22 mouse cellular contexts compared by ENCODE assay signal in genomic region chr15:94457636-94458390, GRCm38 (mm10). TPM values are rescaled to one million over a fixed set of nuclear protein-coding genes. Genes with fewer than 3 reads are reported as not detected.
DNase-seq lines count a peak whose midpoint lies in the region; ATAC-seq and TF ChIP-seq lines count a peak whose summit lies in the region.
"Had no signal": no experiment of that assay in that cellular context is flagged by ENCODE, and none has a peak within 500 bp of the region (broad histone marks: within the 10 kb centered on the region; RNA-seq: fewer than 3 reads in every experiment).

No protein-coding gene starts in this region.

- H3K27ac ChIP-seq in kidney, embryonic 15.5 days: no peak overlapping the region
- no peak overlapping the region for H3K27ac ChIP-seq in limb, embryonic 14.5 days (replicated peaks; ENCODE audit: low read depth, low read length)
- no peak overlapping the region for H3K27ac ChIP-seq in neural tube, embryonic 15.5 days (replicated peaks)
- H3K27ac ChIP-seq in hindbrain, embryonic 16.5 days (ENCODE audit: low read depth, low read length): no peak overlapping the region
- no peak overlapping the region for H3K27ac ChIP-seq in hindbrain, embryonic 14.5 days
- H3K27ac ChIP-seq: embryonic facial prominence, embryonic 15.5 days; gastrocnemius, adult 2 months; left cerebral cortex, adult 2 months; midbrain, embryonic 15.5 days had no signal

- TF ChIP-seq POLR2A in limb, embryonic 14.5 days (IDR thresholded peaks at IDR 0.05; ENCODE audit: borderline replicate concordance, extremely low read depth, insufficient read depth, insufficient read length): no peak

- no peaks in the 10 kb centered on the region for H3K36me3 ChIP-seq in kidney, embryonic 15.5 days
- H3K36me3 ChIP-seq in limb, embryonic 14.5 days (ENCODE audit: control insufficient read depth, insufficient read depth, low read length): no peaks in the 10 kb centered on the region
- H3K36me3 ChIP-seq in neural tube, embryonic 15.5 days: no peaks in the 10 kb centered on the region
- H3K36me3 ChIP-seq in hindbrain, embryonic 16.5 days (ENCODE audit: control insufficient read depth, insufficient read depth, low read length): no peaks in the 10 kb centered on the region
- H3K36me3 ChIP-seq in hindbrain, embryonic 14.5 days (replicated peaks; ENCODE audit: control insufficient read depth, insufficient read depth): no peaks in the 10 kb centered on the region
- H3K36me3 ChIP-seq: embryonic facial prominence, embryonic 15.5 days; midbrain, embryonic 15.5 days had no signal

- no peaks in the 10 kb centered on the region for H3K27me3 ChIP-seq in kidney, embryonic 15.5 days
- no peaks in the 10 kb centered on the region for H3K27me3 ChIP-seq in limb, embryonic 14.5 days (ENCODE audit: control insufficient read depth, insufficient read depth, low read length)
- no peaks in the 10 kb centered on the region for H3K27me3 ChIP-seq in neural tube, embryonic 15.5 days (replicated peaks)
- no peaks in the 10 kb centered on the region for H3K27me3 ChIP-seq in hindbrain, embryonic 16.5 days (replicated peaks; ENCODE audit: control insufficient read depth, insufficient read depth, low read length)
- no peaks in the 10 kb centered on the region for H3K27me3 ChIP-seq in hindbrain, embryonic 14.5 days (ENCODE audit: control insufficient read depth, insufficient read depth, low read length)
- H3K27me3 ChIP-seq: embryonic facial prominence, embryonic 15.5 days; midbrain, embryonic 15.5 days had no signal

- peak overlapping the region; percentile 32; the same call in 1 of the 2 replicates for H3K4me2 ChIP-seq in kidney, embryonic 15.5 days
- H3K4me2 ChIP-seq in limb, embryonic 14.5 days (replicated peaks; ENCODE audit: low read depth, low read length, severe bottlenecking): no peak overlapping the region
- H3K4me2 ChIP-seq in neural tube, embryonic 15.5 days: 0 out of 2 replicates have a peak overlapping the region, but pooled peaks have one; percentile 2
- H3K4me2 ChIP-seq in hindbrain, embryonic 16.5 days (ENCODE audit: low read length): no peak overlapping the region
- no peak overlapping the region for H3K4me2 ChIP-seq in hindbrain, embryonic 14.5 days (replicated peaks)
- H3K4me2 ChIP-seq: embryonic facial prominence, embryonic 15.5 days; heart, embryonic 11.5 days; midbrain, embryonic 15.5 days had no signal

- no peak overlapping the region for H3K4me3 ChIP-seq in kidney, embryonic 15.5 days (replicated peaks)
- no peak overlapping the region for H3K4me3 ChIP-seq in limb, embryonic 14.5 days (replicated peaks; ENCODE audit: low read length)
- no peak overlapping the region for H3K4me3 ChIP-seq in neural tube, embryonic 15.5 days (replicated peaks)
- no peak overlapping the region for H3K4me3 ChIP-seq in hindbrain, embryonic 16.5 days (ENCODE audit: low read length)
- no peak overlapping the region for H3K4me3 ChIP-seq in hindbrain, embryonic 14.5 days (replicated peaks; ENCODE audit: low read length)
- H3K4me3 ChIP-seq: embryonic facial prominence, embryonic 15.5 days; gastrocnemius, adult 2 months; left cerebral cortex, adult 2 months; midbrain, embryonic 15.5 days; myocyte had no signal

- H3K9me3 ChIP-seq in kidney, embryonic 15.5 days (replicated peaks): no peaks in the 10 kb centered on the region
- no peaks in the 10 kb centered on the region for H3K9me3 ChIP-seq in limb, embryonic 14.5 days (ENCODE audit: control insufficient read depth, low read length)
- H3K9me3 ChIP-seq in neural tube, embryonic 15.5 days (replicated peaks): no peaks in the 10 kb centered on the region
- no peaks in the 10 kb centered on the region for H3K9me3 ChIP-seq in hindbrain, embryonic 16.5 days (ENCODE audit: control insufficient read depth, low read length)
- no peaks in the 10 kb centered on the region for H3K9me3 ChIP-seq in hindbrain, embryonic 14.5 days (ENCODE audit: control insufficient read depth, low read length)
- H3K9me3 ChIP-seq: embryonic facial prominence, embryonic 15.5 days; midbrain, embryonic 15.5 days had no signal

- no peak overlapping the region for H3K9ac ChIP-seq in kidney, embryonic 15.5 days
- H3K9ac ChIP-seq in limb, embryonic 14.5 days (ENCODE audit: low read depth, low read length, severe bottlenecking): no peak overlapping the region
- H3K9ac ChIP-seq in neural tube, embryonic 15.5 days (replicated peaks): no peak overlapping the region
- H3K9ac ChIP-seq in hindbrain, embryonic 16.5 days (ENCODE audit: low read depth, low read length): no peak overlapping the region
- no peak overlapping the region for H3K9ac ChIP-seq in hindbrain, embryonic 14.5 days
- H3K9ac ChIP-seq: embryonic facial prominence, embryonic 15.5 days; midbrain, embryonic 15.5 days had no signal

- H3K4me1 ChIP-seq in kidney, embryonic 15.5 days: peaks cover 9% of the 10 kb centered on the region
- no peaks in the 10 kb centered on the region; the same call in 1 of the 2 replicates for H3K4me1 ChIP-seq in limb, embryonic 14.5 days (ENCODE audit: control insufficient read depth, insufficient read depth, low read length)
- peaks cover 9% of the 10 kb centered on the region; the same call in 1 of the 2 replicates for H3K4me1 ChIP-seq in neural tube, embryonic 15.5 days
- H3K4me1 ChIP-seq in hindbrain, embryonic 16.5 days (ENCODE audit: control insufficient read depth, insufficient read depth, low read depth, low read length): no peaks in the 10 kb centered on the region
- no peaks in the 10 kb centered on the region for H3K4me1 ChIP-seq in hindbrain, embryonic 14.5 days (replicated peaks; ENCODE audit: control insufficient read depth, insufficient read depth, low read length)
- H3K4me1 ChIP-seq: midbrain, embryonic 15.5 days had no signal

- DNase-seq in kidney, postnatal 14 days: no peak
- peak; percentile 72 for DNase-seq in forelimb bud, embryonic 11.5 days (ENCODE audit: low read depth, low spot score)
- peak; percentile 10 for DNase-seq in limb, embryonic 14.5 days (ENCODE audit: low spot score)
- DNase-seq in hindbrain, embryonic 14.5 days (ENCODE audit: low spot score): no peak
- DNase-seq: adrenal gland, adult 2 months; cerebellum, postnatal 36 days; gastrocnemius, adult 2 months; heart, postnatal 10 days; kidney, adult 9 months; liver; lung, postnatal 10 days; right cerebral cortex, adult 18-20 months; thymus, postnatal 14 days had no signal

- WGBS in kidney, embryonic 15.5 days: 18% methylated on average over 18 of the region's 18 CpGs
- 30% methylated on average over 18 of the region's 18 CpGs for WGBS in limb, embryonic 14.5 days
- WGBS in neural tube, embryonic 15.5 days: 21% methylated on average over 18 of the region's 18 CpGs
- WGBS in hindbrain, embryonic 16.5 days: 60% methylated on average over 18 of the region's 18 CpGs
- 69% methylated on average over 18 of the region's 18 CpGs for WGBS in hindbrain, embryonic 14.5 days

- peak; percentile 81 for ATAC-seq in kidney, embryonic 15.5 days (replicated peaks; ENCODE audit: low FRiP score)
- no peak for ATAC-seq in limb, embryonic 14.5 days (ENCODE audit: low FRiP score, low read depth)
- ATAC-seq in neural tube, embryonic 15.5 days (ENCODE audit: low FRiP score): no peak
- ATAC-seq in hindbrain, embryonic 16.5 days: no peak
- ATAC-seq in hindbrain, embryonic 14.5 days (ENCODE audit: low FRiP score): no peak
- ATAC-seq: midbrain, embryonic 15.5 days had no signal

RNA-seq across cellular contexts. Expression of gene Adamts20, which starts 7.4 kb away (rescaled TPM):
- 2.1 and 3.6 TPM in 2 replicates for polyA plus RNA-seq in kidney, embryonic 15.5 days (2015; fragmentation: Nextera tagmentation; extraction: Ambion mirVana)
- polyA plus RNA-seq in limb, embryonic 14.5 days (2012; rRNA removed): 6.3 and 7.3 TPM in 2 replicates
- polyA plus RNA-seq in limb, embryonic 14.5 days (2014; fragmentation: Nextera tagmentation; extraction: Ambion mirVana): 5.7 and 5.8 TPM in 2 replicates
- polyA plus RNA-seq in neural tube, embryonic 15.5 days (2015; fragmentation: Nextera tagmentation; extraction: Ambion mirVana): 4.1 and 5.5 TPM in 2 replicates
- 2.8 and 3.4 TPM in 2 replicates for polyA plus RNA-seq in hindbrain, embryonic 16.5 days (2015; fragmentation: Nextera tagmentation; extraction: Ambion mirVana)
- 4.3 and 4.9 TPM in 2 replicates for polyA plus RNA-seq in hindbrain, embryonic 14.5 days (2014; fragmentation: Nextera tagmentation; extraction: Ambion mirVana)
- polyA plus RNA-seq: C2C12, myocyte had no signal

Comparison
In these comparisons a context has a peak if more than half of its experiments do, and no peak if none do; other contexts are left out.
1. H3K4me2 ChIP-seq: peak in kidney, embryonic 15.5 days (single experiment) and neural tube, embryonic 15.5 days (single experiment); none in limb, embryonic 14.5 days (single experiment), hindbrain, embryonic 16.5 days (single experiment) and hindbrain, embryonic 14.5 days (single experiment).
2. DNase-seq: peak in forelimb bud, embryonic 11.5 days (single experiment) and limb, embryonic 14.5 days (single experiment); none in kidney, postnatal 14 days (single experiment) and hindbrain, embryonic 14.5 days (single experiment).